Mouse (Mus musculus): ENCODE data around the gene Raf1. TPM values are rescaled to one million over a fixed set of nuclear protein-coding genes. Genes with fewer than 3 reads are reported as not detected.

Raf1 gene
- polyA plus RNA-seq, 1 experiment from 2014 or later = 70.1 TPM

DNA sequence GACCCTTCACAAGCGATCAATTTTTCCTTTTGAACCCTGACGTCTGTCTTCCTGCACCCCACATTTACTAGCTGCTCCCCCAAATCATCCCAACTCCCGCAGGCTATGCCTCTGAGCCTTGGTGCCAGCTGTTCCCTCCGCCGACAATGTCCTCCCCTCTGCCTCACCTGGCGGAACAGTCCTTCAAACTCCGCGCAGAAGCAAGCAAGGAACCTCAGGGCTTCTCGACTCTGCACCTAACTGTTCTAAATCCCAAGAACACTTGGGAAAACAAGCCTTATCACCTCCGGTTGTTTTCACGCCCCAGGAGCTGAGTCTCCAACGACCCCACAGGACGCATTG is 1.3 kb downstream of the Raf1 start:
- no peak for DNase-seq (ENCODE audit: low spot score)
- H3K4me1 ChIP-seq (replicated peaks; ENCODE audit: control insufficient read depth, insufficient read depth, low read length) = peaks cover 24% of the 10 kb centered on the region

DNA sequence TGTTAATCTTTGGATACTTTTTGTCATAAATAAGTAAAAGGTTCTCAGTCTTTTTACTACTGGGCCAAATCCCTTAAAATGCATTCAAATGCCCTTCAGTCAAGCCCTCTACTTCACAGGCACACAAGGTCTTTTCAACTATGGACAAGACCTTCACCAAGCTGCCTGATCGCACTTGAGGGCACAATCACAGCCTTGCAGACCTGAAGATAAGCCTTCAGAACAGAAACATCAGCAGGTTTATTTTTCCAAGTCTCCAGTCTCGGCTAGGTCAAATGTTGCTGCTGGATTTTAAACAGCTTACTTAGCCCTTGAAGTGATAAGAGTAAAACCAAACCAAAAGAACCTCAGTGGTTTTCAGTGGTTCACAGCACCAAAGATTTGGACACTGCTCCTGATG is 2.1 kb downstream of the Raf1 start:
- Histone ChIP-seq H3K9ac (ENCODE audit: low read depth, low read length) (peak overlapping the region; percentile 21; the same call in 1 of the 2 replicates), H3K4me3 (ENCODE audit: low read depth, low read length) (peak overlapping the region; percentile 75), H3K4me2 (peak overlapping the region; percentile 90), H3K27me3 (replicated peaks; ENCODE audit: control insufficient read depth, insufficient read depth, low read length) (no peaks in the 10 kb centered on the region), H3K9me3 (ENCODE audit: control insufficient read depth, low read length) (no peaks in the 10 kb centered on the region), H3K36me3 (ENCODE audit: control insufficient read depth, insufficient read depth, low read length) (no peaks in the 10 kb centered on the region), H3K27ac (ENCODE audit: low read depth, low read length) (no peak overlapping the region), H3K4me1 (replicated peaks; ENCODE audit: control insufficient read depth, insufficient read depth, low read length) (peaks cover 29% of the 10 kb centered on the region)
- WGBS = 14% methylated on average over 2 of the region's 2 CpGs
- DNase-seq (ENCODE audit: low spot score) (no peak), ATAC-seq (replicated peaks; ENCODE audit: low FRiP score) (no peak)

More for the DNA sequence above, 1.3 kb downstream of the Raf1 start:
- Histone ChIP-seq H3K4me3 (ENCODE audit: low read depth, low read length) (peak overlapping the region; percentile 75), H3K27ac (ENCODE audit: low read depth, low read length) (peak overlapping the region; percentile 97; the same call in 1 of the 2 replicates), H3K27me3 (replicated peaks; ENCODE audit: control insufficient read depth, insufficient read depth, low read length) (no peaks in the 10 kb centered on the region), H3K9ac (ENCODE audit: low read depth, low read length) (peak overlapping the region; percentile 94), H3K36me3 (ENCODE audit: control insufficient read depth, insufficient read depth, low read length) (no peaks in the 10 kb centered on the region), H3K4me2 (peak overlapping the region; percentile 90), H3K9me3 (ENCODE audit: control insufficient read depth, low read length) (no peaks in the 10 kb centered on the region)
- WGBS = 3% methylated on average over 13 of the region's 13 CpGs
- ATAC-seq (replicated peaks; ENCODE audit: low FRiP score) = no peak

DNA sequence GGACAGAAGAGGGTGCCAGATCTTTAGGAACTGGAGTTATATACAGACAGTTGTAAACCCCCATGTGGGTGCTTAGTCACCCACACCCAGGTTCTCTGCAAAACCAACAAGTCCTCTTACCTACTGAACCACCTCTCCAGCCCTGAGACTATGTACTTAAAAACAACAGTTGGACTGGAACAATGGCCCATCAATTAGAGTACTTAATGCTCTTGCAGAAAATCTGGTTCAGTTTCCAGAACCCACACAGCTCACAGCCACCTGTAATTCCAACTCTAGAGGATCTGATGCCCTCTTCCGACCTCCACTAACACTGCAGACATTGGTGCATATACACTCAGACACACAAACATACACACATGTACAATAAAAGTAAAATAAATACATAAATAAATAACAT is 3.7 kb downstream of the Raf1 start:
- Histone ChIP-seq H3K36me3 (ENCODE audit: control insufficient read depth, insufficient read depth, low read length) (no peaks in the 10 kb centered on the region), H3K27ac (ENCODE audit: low read depth, low read length) (no peak overlapping the region), H3K27me3 (replicated peaks; ENCODE audit: control insufficient read depth, insufficient read depth, low read length) (no peaks in the 10 kb centered on the region), H3K4me2 (no peak overlapping the region), H3K9ac (ENCODE audit: low read depth, low read length) (no peak overlapping the region), H3K9me3 (ENCODE audit: control insufficient read depth, low read length) (no peaks in the 10 kb centered on the region), H3K4me3 (ENCODE audit: low read depth, low read length) (no peak overlapping the region), H3K4me1 (replicated peaks; ENCODE audit: control insufficient read depth, insufficient read depth, low read length) (peaks cover 32% of the 10 kb centered on the region)
- ATAC-seq (replicated peaks; ENCODE audit: low FRiP score) (no peak), DNase-seq (ENCODE audit: low spot score) (no peak)
- WGBS = 88% methylated on average over 1 of the region's 1 CpGs

DNA sequence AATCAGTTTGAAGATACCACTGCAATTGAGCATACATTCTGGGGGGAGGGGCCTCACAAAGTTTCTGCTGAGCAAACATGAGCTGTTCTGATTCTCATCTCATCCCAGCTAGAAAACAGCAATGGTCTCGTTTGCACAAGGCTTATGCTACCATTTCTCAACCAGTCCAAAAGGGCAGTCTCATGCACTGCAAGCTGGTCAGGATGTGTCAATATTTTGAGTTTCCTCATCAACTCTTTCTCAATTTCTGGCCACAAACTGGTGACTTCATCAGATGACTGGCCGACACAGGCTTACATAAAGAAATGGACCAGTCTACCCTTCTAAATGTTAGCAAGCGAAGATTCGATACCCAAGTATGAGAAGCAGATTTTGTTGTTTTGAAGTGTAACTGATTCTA is 9.8 kb downstream of the Raf1 start:
- peak; percentile 69 for ATAC-seq (replicated peaks; ENCODE audit: low FRiP score)
- H3K4me2 ChIP-seq = peak overlapping the region; percentile 30; the same call in 1 of the 2 replicates
- no peak for DNase-seq (ENCODE audit: low spot score)
- H3K27me3 ChIP-seq (replicated peaks; ENCODE audit: control insufficient read depth, insufficient read depth, low read length) = no peaks in the 10 kb centered on the region
- no peaks in the 10 kb centered on the region for H3K36me3 ChIP-seq (ENCODE audit: control insufficient read depth, insufficient read depth, low read length)
- peak overlapping the region; percentile 40; the same call in 1 of the 2 replicates for H3K27ac ChIP-seq (ENCODE audit: low read depth, low read length)
- WGBS = 56% methylated on average over 4 of the region's 4 CpGs
- no peak overlapping the region for H3K4me3 ChIP-seq (ENCODE audit: low read depth, low read length)
- H3K9me3 ChIP-seq (ENCODE audit: control insufficient read depth, low read length) = no peaks in the 10 kb centered on the region
- H3K9ac ChIP-seq (ENCODE audit: low read depth, low read length) = no peak overlapping the region
- H3K4me1 ChIP-seq (replicated peaks; ENCODE audit: control insufficient read depth, insufficient read depth, low read length) = peaks cover 37% of the 10 kb centered on the region

DNA sequence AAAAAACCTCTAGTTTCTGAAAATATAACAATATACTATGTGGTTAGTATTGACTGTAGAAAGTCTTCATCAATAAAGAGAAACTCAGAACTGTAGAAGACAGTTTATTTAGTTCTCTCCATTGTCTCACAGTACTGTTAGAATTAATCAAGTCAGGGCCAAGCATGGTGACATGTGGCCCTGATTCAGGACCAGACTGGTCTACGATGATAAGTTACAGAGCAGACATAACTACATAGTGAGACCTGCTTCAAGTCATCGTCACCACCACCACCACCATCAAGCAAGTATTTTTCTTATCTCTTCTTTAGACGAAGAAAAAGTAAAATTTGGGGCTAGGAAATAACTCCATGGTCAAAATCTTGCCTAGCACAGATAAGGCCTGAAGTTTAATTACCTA is 12.2 kb downstream of the Raf1 start:
- no peak for DNase-seq (ENCODE audit: low spot score)
- H3K9me3 ChIP-seq (ENCODE audit: control insufficient read depth, low read length) = no peaks in the 10 kb centered on the region
- H3K27ac ChIP-seq (ENCODE audit: low read depth, low read length) = no peak overlapping the region
- peak; percentile 67; the same call in 1 of the 2 replicates for ATAC-seq (replicated peaks; ENCODE audit: low FRiP score)
- H3K27me3 ChIP-seq (replicated peaks; ENCODE audit: control insufficient read depth, insufficient read depth, low read length) = no peaks in the 10 kb centered on the region
- H3K9ac ChIP-seq (ENCODE audit: low read depth, low read length) = no peak overlapping the region
- no peaks in the 10 kb centered on the region for H3K36me3 ChIP-seq (ENCODE audit: control insufficient read depth, insufficient read depth, low read length)
- no peak overlapping the region for H3K4me3 ChIP-seq (ENCODE audit: low read depth, low read length)
- H3K4me1 ChIP-seq (replicated peaks; ENCODE audit: control insufficient read depth, insufficient read depth, low read length) = peaks cover 44% of the 10 kb centered on the region
- no peak overlapping the region for H3K4me2 ChIP-seq
- 43% methylated on average over 3 of the region's 3 CpGs for WGBS

DNA sequence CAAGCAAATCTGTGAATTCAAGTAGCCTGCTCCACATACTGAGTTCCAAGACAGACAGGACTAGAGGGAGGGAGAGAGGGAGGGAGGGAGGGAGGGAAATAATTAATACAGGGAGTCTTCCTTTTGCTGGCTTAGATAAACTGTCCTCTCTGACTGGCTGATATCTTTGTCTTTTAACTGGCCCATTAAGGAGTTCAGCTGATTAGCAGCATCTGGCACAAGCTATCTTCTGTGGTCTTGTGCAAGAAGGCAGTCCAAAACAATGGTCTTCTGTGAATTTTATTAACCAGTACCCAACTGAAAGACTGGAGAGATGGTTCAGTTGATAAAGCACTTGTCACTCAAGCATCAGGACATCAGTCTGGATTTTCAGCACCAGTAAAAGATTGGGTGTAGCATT is 17.6 kb downstream of the Raf1 start:
- peak; percentile 76 for ATAC-seq (replicated peaks; ENCODE audit: low FRiP score)

DNA sequence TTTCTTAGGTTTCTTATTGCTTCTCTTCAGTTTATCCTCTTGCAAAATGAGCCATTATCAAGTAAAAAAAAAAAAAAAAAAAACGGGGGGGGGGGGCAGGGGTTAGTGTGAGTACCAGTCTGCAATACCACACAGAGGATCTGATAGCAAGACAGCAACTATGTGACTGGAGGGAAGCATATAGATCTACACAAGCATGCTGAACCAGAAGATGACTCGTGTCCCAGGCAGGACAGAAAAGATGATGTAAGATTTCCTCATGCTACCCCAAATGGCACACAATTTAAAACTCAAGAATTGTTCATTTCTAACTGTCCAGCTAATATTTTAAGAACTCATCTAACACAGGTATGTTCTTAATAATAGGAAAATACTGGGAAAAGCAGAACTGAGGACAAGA is 22.5 kb downstream of the Raf1 start:
- H3K4me2 ChIP-seq = no peak overlapping the region
- no peaks in the 10 kb centered on the region for H3K9me3 ChIP-seq (ENCODE audit: control insufficient read depth, low read length)
- no peaks in the 10 kb centered on the region for H3K27me3 ChIP-seq (replicated peaks; ENCODE audit: control insufficient read depth, insufficient read depth, low read length)
- H3K36me3 ChIP-seq (ENCODE audit: control insufficient read depth, insufficient read depth, low read length) = no peaks in the 10 kb centered on the region
- no peak overlapping the region for H3K4me3 ChIP-seq (ENCODE audit: low read depth, low read length)
- peaks cover 57% of the 10 kb centered on the region for H3K4me1 ChIP-seq (replicated peaks; ENCODE audit: control insufficient read depth, insufficient read depth, low read length)
- no peak overlapping the region for H3K9ac ChIP-seq (ENCODE audit: low read depth, low read length)
- peak overlapping the region; percentile 26; the same call in 1 of the 2 replicates for H3K27ac ChIP-seq (ENCODE audit: low read depth, low read length)
- no peak for DNase-seq (ENCODE audit: low spot score)
- 31% methylated on average over 2 of the region's 2 CpGs for WGBS
- no peak for ATAC-seq (replicated peaks; ENCODE audit: low FRiP score)

More for the DNA sequence above, 17.6 kb downstream of the Raf1 start:
- no peak overlapping the region for H3K4me2 ChIP-seq
- no peaks in the 10 kb centered on the region for H3K9me3 ChIP-seq (ENCODE audit: control insufficient read depth, low read length)
- H3K27ac ChIP-seq (ENCODE audit: low read depth, low read length) = no peak overlapping the region
- H3K27me3 ChIP-seq (replicated peaks; ENCODE audit: control insufficient read depth, insufficient read depth, low read length) = no peaks in the 10 kb centered on the region
- no peak for DNase-seq (ENCODE audit: low spot score)
- no peaks in the 10 kb centered on the region for H3K36me3 ChIP-seq (ENCODE audit: control insufficient read depth, insufficient read depth, low read length)
- peaks cover 54% of the 10 kb centered on the region for H3K4me1 ChIP-seq (replicated peaks; ENCODE audit: control insufficient read depth, insufficient read depth, low read length)
- no peak overlapping the region for H3K9ac ChIP-seq (ENCODE audit: low read depth, low read length)
- H3K4me3 ChIP-seq (ENCODE audit: low read depth, low read length) = no peak overlapping the region

DNA sequence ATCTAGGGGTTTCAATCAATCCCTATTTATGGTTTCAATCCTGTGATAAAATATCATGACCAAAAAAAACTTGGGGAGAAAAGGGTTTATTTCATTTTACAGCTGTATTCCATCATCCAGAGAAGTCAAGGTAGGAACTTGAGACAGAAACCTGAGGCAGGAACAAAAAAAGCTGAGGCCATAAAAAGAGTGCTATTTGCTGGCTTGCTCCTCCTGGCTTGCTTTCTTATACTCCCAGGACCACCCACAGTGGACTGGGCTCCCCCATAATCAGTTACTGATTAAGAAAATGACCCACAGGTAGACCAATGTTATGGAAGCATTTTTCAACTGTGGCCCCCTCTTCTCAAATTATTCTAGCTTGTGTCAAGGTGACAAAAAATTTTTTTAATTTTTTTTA is 24.7 kb downstream of the Raf1 start:
- H3K4me3 ChIP-seq (ENCODE audit: low read depth, low read length) = no peak overlapping the region
- no peak overlapping the region for H3K4me2 ChIP-seq
- H3K9ac ChIP-seq (ENCODE audit: low read depth, low read length) = no peak overlapping the region
- H3K36me3 ChIP-seq (ENCODE audit: control insufficient read depth, insufficient read depth, low read length) = no peaks in the 10 kb centered on the region
- no peaks in the 10 kb centered on the region for H3K9me3 ChIP-seq (ENCODE audit: control insufficient read depth, low read length)
- peaks cover 47% of the 10 kb centered on the region for H3K4me1 ChIP-seq (replicated peaks; ENCODE audit: control insufficient read depth, insufficient read depth, low read length)
- H3K27ac ChIP-seq (ENCODE audit: low read depth, low read length) = no peak overlapping the region
- H3K27me3 ChIP-seq (replicated peaks; ENCODE audit: control insufficient read depth, insufficient read depth, low read length) = no peaks in the 10 kb centered on the region
- ATAC-seq (replicated peaks; ENCODE audit: low FRiP score) (no peak), DNase-seq (ENCODE audit: low spot score) (no peak)

DNA sequence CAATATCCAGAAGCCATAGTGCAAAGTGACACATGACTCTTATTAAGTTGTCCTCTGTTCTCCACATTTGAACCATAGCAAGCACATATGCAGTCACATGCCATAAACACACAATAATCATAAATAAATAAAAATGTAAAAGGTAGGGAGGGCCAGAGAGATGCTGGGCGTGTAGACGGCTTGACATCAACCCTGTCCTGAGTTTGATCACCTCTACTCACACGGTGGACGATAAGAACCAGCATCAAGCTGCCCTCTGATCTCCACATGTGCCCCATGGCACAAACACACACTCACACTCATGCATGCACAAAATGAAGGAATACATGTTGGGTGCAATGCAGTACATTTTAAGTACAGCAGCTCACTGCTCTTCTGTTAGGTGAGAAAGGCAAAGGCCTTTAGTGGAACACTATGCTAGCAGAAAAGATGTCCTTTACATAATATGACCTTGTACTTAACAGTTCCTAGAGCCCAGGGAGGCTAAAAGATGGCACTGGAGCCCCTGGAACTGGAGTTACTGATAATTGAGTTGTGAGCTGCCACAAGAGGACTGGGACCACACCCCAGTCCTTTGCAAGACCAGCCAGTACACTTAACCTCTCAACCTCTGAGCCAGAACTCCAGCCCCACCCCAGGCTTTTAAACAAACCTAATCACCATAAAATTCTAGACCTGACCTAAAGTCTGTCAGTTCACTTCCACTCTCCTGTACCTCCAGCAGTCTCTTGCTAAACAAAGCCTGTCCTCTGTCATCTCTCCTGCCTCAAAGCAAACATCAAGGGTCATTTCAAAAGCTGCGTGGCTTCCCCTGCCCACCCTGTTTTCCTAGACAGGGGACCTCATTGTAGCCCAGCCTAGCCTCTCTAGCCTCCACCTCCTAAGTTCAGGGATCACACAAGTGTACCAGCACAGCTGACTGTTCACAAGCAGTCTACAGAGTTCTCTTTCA is 25.7 kb downstream of the Raf1 start:
- Histone ChIP-seq H3K4me1 (replicated peaks; ENCODE audit: control insufficient read depth, insufficient read depth, low read length) (peaks cover 43% of the 10 kb centered on the region), H3K4me3 (ENCODE audit: low read depth, low read length) (no peak overlapping the region), H3K36me3 (ENCODE audit: control insufficient read depth, insufficient read depth, low read length) (no peaks in the 10 kb centered on the region), H3K9me3 (ENCODE audit: control insufficient read depth, low read length) (no peaks in the 10 kb centered on the region), H3K4me2 (peak overlapping the region; percentile 55), H3K27me3 (replicated peaks; ENCODE audit: control insufficient read depth, insufficient read depth, low read length) (no peaks in the 10 kb centered on the region), H3K9ac (ENCODE audit: low read depth, low read length) (peak overlapping the region; percentile 7; the same call in 1 of the 2 replicates), H3K27ac (ENCODE audit: low read depth, low read length) (peak overlapping the region; percentile 78)
- ATAC-seq (replicated peaks; ENCODE audit: low FRiP score) (peak; percentile 93), DNase-seq (ENCODE audit: low spot score) (peak; percentile 41)
- 36% methylated on average over 5 of the region's 5 CpGs for WGBS

Measured in liver, embryonic 11.5 days (tissue).